Mouse (Mus musculus) forebrain, embryonic 16.5 days (tissue): ENCODE results near the gene Zfp710. TPM values are rescaled to one million over a fixed set of nuclear protein-coding genes. Genes with fewer than 3 reads are reported as not detected.
A peak's percentile ranks its signal among the peaks of the same experiment; 100 is the strongest.

Experiments
- ATAC-seq: fragments of 200-750 bp; cut with Nextera tagmentation; 2 replicates; pipeline ENCODE4 v1.8.0; 2017; ENCODE audit warnings: mild to moderate bottlenecking, moderate library complexity
- H3K27ac ChIP-seq: fragments of 300-500 bp; sonication (generic); 2 replicates; pipeline ENCODE4 v1.5.1; 2014; ENCODE audit warnings: low read length, control low read depth
- H3K27me3 ChIP-seq: fragments of 300-500 bp; sonication (generic); replicated peaks from 2 replicates; pipeline ENCODE4 v1.6.1; 2014; ENCODE audit warnings: low read length; ENCODE audit not compliant: control insufficient read depth, insufficient read depth
- H3K36me3 ChIP-seq: fragments of 300-500 bp; sonication (generic); 2 replicates; pipeline ENCODE4 v1.6.1; 2014; ENCODE audit not compliant: control insufficient read depth, insufficient read depth
- H3K4me1 ChIP-seq: fragments of 300-500 bp; sonication (generic); replicated peaks from 2 replicates; pipeline ENCODE4 v1.6.1; 2014; ENCODE audit warnings: low read length; ENCODE audit not compliant: control insufficient read depth, insufficient read depth
- H3K4me2 ChIP-seq: fragments of 300-500 bp; sonication (generic); 2 replicates; pipeline ENCODE4 v1.6.1; 2014; ENCODE audit warnings: mild to moderate bottlenecking, low read length, control low read depth
- H3K4me3 ChIP-seq: fragments of 300-500 bp; sonication (generic); replicated peaks from 2 replicates; pipeline ENCODE4 v1.5.1; 2014; ENCODE audit warnings: mild to moderate bottlenecking, low read length, control low read depth
- H3K9ac ChIP-seq: fragments of 300-500 bp; sonication (generic); replicated peaks from 2 replicates; pipeline ENCODE4 v1.6.1; 2014; ENCODE audit warnings: low read depth, low read length, control low read depth
- H3K9me3 ChIP-seq: fragments of 300-500 bp; sonication (generic); 2 replicates; pipeline ENCODE4 v1.6.1; 2016; ENCODE audit warnings: low read length; ENCODE audit not compliant: control insufficient read depth
- WGBS: fragments of 180-500 bp; shearing (Covaris S2); extraction: QIAGEN DNeasy Blood & Tissue Kit; methylation state at CpG from one replicate; pipeline ENCODE4 v1.1.7; 2014; 5-methylcytosine and 5-hydroxymethylcytosine counted together
- polyA plus RNA-seq: library from polyadenylated mRNA; unstranded; fragments of >200 nt; fragmentation: Nextera tagmentation; extraction: Ambion mirVana; gene quantifications from 2 replicates; pipeline ENCODE4 v1.2.1, GENCODE M21; 2015

Gene Zfp710
- polyA plus RNA-seq, 1 experiment from 2014 or later = 18.7 TPM

DNA sequence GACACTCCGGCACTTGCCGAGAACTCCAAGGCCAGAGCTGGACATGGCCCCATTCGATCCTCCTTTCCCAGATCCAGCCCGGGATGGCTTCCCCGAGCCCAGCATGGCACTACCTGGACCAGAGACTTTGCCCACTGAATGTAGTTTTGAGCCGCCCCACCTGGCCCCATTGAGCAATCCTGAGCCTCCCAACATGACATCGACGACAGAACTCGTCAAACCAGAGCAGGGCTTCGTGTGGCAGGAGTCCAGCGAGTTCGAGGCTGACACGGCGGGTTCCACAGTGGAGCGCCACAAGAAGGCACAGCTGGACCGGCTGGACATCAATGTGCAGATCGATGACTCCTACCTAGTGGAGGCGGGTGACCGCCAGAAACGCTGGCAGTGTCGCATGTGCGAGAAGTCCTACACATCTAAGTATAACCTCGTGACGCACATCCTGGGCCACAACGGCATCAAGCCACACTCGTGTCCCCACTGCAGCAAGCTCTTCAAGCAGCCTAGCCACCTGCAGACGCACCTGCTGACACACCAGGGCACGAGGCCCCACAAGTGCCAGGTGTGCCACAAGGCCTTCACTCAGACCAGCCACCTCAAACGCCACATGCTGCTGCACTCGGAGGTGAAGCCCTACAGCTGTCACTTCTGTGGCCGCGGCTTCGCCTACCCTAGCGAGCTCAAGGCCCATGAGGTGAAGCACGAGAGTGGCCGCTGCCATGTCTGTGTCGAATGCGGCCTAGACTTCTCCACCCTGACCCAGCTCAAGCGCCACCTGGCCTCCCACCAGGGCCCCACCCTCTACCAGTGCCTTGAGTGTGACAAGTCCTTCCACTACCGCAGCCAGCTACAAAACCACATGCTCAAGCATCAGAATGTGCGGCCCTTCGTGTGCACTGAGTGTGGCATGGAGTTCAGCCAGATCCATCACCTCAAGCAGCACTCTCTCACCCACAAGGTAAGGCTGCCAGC, 57.3 kb downstream of the Zfp710 start:
- no peak overlapping the region for H3K4me3 ChIP-seq
- WGBS = 93% methylated on average over 42 of the region's 42 CpGs
- H3K9ac ChIP-seq = no peak overlapping the region
- peaks cover 7% of the 10 kb centered on the region for H3K4me1 ChIP-seq
- H3K27me3 ChIP-seq = no peaks in the 10 kb centered on the region
- no peak for ATAC-seq
- peaks cover 28% of the 10 kb centered on the region for H3K36me3 ChIP-seq
- H3K27ac ChIP-seq = no peak overlapping the region
- no peaks in the 10 kb centered on the region for H3K9me3 ChIP-seq
- no peak overlapping the region for H3K4me2 ChIP-seq

DNA sequence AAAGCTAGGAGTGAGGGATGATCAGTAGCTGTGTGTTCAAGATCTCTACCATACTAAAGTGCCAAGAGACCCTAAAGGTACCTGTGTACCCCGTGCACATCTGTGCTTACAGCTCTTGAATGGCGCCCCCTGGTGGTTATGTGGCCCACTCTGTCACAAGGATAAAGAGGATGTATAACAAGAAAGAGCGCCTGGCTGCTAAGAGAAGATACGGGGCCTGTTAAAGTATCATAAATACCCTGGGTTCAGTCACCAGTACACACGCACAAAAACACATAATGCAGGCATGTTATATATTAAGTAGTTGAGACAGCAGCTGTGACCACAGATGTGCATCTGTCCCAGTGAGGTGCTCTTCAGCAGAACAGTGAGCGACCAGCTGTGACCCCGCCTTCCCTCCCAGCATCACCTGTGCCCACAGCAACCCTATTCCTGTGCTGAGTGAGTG, 59.9 kb downstream of the Zfp710 start:
- Histone ChIP-seq H3K4me2 (no peak overlapping the region), H3K4me1 (peaks cover 4% of the 10 kb centered on the region; the same call in 1 of the 2 replicates), H3K36me3 (peaks cover 28% of the 10 kb centered on the region), H3K9me3 (no peaks in the 10 kb centered on the region), H3K9ac (no peak overlapping the region), H3K27ac (no peak overlapping the region), H3K4me3 (no peak overlapping the region), H3K27me3 (no peaks in the 10 kb centered on the region)
- ATAC-seq = peak; percentile 44
- WGBS = 64% methylated on average over 7 of the region's 7 CpGs

DNA sequence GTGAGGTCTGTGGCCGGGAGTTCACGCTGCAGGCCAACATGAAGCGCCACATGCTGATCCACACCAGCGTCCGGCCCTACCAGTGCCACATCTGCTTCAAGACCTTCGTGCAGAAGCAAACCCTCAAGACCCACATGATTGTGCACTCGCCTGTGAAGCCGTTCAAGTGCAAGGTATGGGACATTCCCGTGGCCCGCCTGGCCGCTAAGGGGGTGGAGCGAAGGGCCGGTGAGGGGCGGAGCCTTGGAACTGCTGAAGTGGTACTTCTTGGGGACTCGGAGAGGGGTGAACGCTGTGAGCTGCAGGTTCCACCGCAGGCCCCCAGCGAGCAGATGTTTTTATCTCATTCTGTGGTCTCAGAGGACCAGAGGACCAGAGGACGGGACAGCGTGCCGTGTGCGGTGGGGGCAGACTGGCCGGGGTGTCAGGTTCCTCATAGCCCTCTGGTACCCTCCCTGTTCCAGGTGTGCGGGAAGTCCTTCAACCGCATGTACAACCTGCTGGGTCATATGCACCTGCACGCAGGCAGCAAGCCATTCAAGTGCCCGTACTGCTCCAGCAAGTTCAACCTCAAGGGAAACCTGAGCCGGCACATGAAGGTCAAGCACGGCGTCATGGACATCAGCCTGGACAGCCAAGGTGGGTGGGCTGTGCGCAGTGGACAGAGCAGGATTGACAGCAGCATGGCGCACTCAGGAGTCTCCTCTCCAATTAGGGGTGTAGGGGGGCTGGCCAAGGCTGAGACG, 61.5 kb downstream of the Zfp710 start:
- Histone ChIP-seq H3K4me3 (no peak overlapping the region), H3K9me3 (no peaks in the 10 kb centered on the region), H3K4me1 (no peaks in the 10 kb centered on the region), H3K27me3 (no peaks in the 10 kb centered on the region), H3K4me2 (no peak overlapping the region), H3K9ac (no peak overlapping the region), H3K27ac (no peak overlapping the region), H3K36me3 (peaks cover 33% of the 10 kb centered on the region)
- ATAC-seq = no peak
- 87% methylated on average over 33 of the region's 33 CpGs for WGBS

DNA sequence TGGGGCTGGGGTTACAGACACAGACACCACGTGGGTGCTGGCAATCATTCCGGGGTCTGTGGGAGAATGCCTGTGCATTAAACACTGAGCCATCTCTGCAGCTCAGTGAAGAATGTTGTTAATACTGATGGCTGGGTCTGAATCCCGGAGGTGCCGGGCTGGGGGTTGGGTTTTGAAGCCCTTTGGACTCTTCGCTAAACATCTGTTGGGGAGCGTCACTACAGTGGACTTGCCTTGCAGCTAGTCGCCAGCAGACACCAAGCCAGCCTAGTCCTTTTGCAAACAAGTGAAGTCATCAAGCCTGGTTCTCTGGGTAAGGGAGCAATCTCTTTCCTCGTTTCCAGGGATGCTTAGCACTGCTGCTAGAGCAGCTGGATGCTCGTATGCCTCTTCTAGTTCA, 63.6 kb downstream of the Zfp710 start:
- Histone ChIP-seq H3K4me1 (peaks cover 7% of the 10 kb centered on the region), H3K4me2 (no peak overlapping the region), H3K4me3 (no peak overlapping the region), H3K27me3 (no peaks in the 10 kb centered on the region), H3K36me3 (peaks cover 19% of the 10 kb centered on the region), H3K9ac (no peak overlapping the region), H3K9me3 (no peaks in the 10 kb centered on the region), H3K27ac (no peak overlapping the region)
- ATAC-seq = no peak
- WGBS = 84% methylated on average over 9 of the region's 9 CpGs

DNA sequence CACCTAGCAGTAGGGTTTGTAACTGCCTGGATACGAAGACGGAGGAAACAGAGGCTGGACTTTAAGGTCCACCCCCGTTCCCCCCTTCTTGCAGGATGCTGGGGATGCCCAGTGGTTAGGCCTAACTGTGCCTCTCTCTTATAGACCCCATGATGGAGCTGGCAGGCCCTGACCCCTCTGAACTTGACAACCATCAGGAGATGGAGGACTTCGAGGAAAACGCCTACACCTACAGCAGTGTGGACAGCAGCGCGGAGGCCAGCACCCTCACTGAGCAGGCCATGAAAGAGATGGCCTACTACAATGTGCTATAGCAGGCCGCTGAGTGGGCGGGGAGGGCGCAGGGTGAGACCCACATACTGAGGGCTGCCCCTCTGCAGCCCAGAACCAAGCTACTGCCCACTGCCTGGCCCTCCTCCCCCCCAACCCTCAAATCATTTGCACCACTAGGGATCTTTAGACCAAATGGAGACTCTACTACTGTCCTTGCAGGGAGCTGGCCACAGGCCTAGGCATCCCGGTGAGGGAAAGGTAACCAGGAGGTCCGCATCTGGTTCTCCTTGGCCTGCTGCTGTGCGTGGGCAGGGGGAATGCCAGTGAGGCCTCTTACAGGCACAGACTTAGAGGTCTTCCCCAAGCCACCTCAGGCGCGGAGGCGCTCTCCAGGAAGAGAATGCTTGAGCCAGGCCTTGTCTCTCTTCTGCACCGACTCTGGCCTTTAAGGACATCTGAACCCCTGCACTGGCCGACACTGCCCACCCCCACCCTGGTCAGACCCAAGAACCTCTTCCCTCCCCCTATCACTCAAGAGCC, 65.8 kb downstream of the Zfp710 start:
- Histone ChIP-seq H3K27ac (no peak overlapping the region), H3K36me3 (peaks cover 32% of the 10 kb centered on the region), H3K9ac (no peak overlapping the region), H3K4me2 (no peak overlapping the region), H3K9me3 (no peaks in the 10 kb centered on the region), H3K4me3 (no peak overlapping the region), H3K27me3 (no peaks in the 10 kb centered on the region), H3K4me1 (peaks cover 7% of the 10 kb centered on the region)
- ATAC-seq = no peak
- 87% methylated on average over 18 of the region's 18 CpGs for WGBS

DNA sequence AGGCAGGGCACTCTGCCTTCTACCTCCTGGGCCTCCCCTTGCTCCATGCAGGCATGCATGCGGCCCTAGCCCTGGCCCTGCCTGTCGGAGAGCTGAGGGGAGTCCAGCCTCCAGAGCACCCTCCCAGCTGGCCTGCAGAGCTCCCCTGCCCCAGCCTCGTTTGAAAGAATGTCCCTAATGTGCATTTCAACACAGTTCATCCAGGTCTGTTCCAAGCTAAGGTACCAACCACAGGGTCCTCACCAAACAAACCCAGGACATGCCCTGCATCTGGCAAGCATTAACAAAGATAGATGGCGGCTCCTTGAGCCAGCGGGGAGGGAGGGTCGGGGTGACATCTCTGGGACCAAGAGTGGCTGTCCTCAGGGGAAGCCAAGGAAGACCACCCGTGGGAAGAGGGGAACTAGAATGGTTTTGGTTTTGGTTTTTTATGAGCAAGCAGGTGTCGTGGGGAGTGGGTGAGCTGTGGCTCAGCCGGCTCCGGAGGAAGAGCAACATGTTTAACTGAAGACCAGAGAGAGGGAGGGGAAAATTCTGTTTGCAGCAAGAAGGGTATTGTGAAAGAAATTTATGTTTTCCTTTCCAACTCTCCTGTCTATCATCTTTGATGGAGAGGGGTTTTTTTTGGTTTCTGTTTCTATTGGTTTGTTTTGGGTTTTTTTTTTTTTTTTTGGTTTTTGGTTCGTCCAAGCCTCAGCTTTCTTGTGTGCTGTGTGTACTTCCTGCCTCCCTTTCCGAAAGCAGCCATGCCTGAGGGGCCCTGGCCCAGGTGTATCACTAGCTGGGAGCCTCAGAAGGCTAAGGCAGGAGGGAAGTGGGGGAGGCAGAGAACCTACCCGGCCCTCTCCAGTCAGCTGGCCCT, 66.6 kb downstream of the Zfp710 start:
- Histone ChIP-seq H3K27me3 (no peaks in the 10 kb centered on the region), H3K9me3 (no peaks in the 10 kb centered on the region), H3K4me3 (no peak overlapping the region), H3K36me3 (peaks cover 34% of the 10 kb centered on the region), H3K4me1 (peaks cover 7% of the 10 kb centered on the region), H3K4me2 (no peak overlapping the region), H3K27ac (no peak overlapping the region), H3K9ac (no peak overlapping the region)
- no peak for ATAC-seq
- 75% methylated on average over 13 of the region's 13 CpGs for WGBS

DNA sequence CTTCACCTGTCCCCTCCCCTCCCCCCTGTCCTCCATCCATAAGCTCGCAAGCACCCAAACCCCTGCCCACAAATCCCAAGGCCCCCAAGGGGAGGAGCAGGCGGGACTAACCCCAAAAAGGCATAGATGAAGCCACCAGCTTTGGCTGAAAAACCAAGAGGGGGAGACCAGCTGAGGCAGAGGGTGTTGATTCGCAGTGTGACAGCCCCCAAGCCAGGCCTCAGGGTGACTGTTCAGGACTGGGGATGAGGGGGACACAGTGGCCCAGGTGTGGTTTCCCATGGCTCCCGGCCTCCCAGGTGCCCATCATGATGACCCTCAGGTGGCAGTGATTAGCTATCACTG, 67.2 kb downstream of the Zfp710 start:
- Histone ChIP-seq H3K36me3 (peaks cover 32% of the 10 kb centered on the region), H3K4me1 (peaks cover 7% of the 10 kb centered on the region), H3K27me3 (no peaks in the 10 kb centered on the region), H3K4me2 (no peak overlapping the region), H3K27ac (no peak overlapping the region), H3K9me3 (no peaks in the 10 kb centered on the region), H3K4me3 (no peak overlapping the region), H3K9ac (no peak overlapping the region)
- no peak for ATAC-seq
- 84% methylated on average over 4 of the region's 4 CpGs for WGBS

DNA sequence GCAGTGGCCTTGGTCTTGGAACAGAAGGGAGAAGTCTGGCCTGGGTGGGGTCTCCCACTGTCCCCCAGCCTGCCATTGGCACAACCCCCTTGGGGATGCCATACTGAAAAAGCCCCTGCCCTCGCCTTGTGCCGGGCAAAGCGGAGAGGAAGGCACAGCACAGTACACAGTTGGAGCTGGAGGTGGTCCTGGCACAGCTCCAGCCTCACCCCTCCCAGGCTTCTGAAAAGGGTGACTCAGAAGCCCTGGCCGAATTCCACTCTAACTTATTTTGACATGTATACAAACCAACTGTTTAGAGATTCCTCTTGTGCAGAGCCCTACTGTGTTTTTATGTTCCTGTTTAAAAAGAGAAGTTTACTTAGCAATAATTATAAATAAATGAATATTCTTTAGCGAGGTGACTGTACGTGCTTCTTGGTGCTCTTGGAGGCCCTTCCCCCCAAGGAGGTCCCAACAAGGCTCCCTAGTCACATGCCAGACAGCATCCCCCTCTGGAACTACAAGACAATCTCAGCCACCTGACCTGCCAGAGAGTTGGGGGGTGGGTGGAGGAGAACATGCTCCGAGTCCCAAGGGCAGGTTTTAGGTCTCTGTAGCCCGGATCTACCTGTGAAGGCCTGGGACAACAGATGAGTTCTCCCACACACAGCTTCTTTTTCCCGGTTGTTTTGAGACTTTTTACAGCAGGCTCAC, 67.9 kb downstream of the Zfp710 start:
- no peaks in the 10 kb centered on the region for H3K9me3 ChIP-seq
- ATAC-seq = peak; percentile 57
- H3K27ac ChIP-seq = no peak overlapping the region
- no peak overlapping the region for H3K4me2 ChIP-seq
- no peak overlapping the region for H3K4me3 ChIP-seq
- H3K36me3 ChIP-seq = peaks cover 36% of the 10 kb centered on the region
- WGBS = 35% methylated on average over 9 of the region's 9 CpGs
- no peaks in the 10 kb centered on the region for H3K27me3 ChIP-seq
- H3K9ac ChIP-seq = no peak overlapping the region
- H3K4me1 ChIP-seq = peaks cover 7% of the 10 kb centered on the region
